Mouse (Mus musculus): ENCODE results near the gene Rab11fip3. TPM values are rescaled to one million over a fixed set of nuclear protein-coding genes. Genes with fewer than 3 reads are reported as not detected.

Rab11fip3 gene
- polyA plus RNA-seq, 1 experiment from 2014 or later: 13.7 TPM

- Histone ChIP-seq H3K4me1 (replicated peaks; ENCODE audit: control insufficient read depth, insufficient read depth, low read length) (peaks cover 5% of the 10 kb centered on the region; the same call in 1 of the 2 replicates), H3K27ac (ENCODE audit: low read depth) (no peak overlapping the region), H3K4me3 (ENCODE audit: low read depth, low read length) (no peak overlapping the region), H3K4me2 (ENCODE audit: low read length) (no peak overlapping the region), H3K9me3 (ENCODE audit: control insufficient read depth, low read length) (no peaks in the 10 kb centered on the region), H3K36me3 (ENCODE audit: control insufficient read depth, insufficient read depth, low read length) (no peaks in the 10 kb centered on the region), H3K9ac (ENCODE audit: low read length) (no peak overlapping the region), H3K27me3 (replicated peaks; ENCODE audit: control insufficient read depth, insufficient read depth, low read length) (peaks cover 30% of the 10 kb centered on the region)
- DNase-seq (ENCODE audit: low spot score) (no peak), ATAC-seq (replicated peaks; ENCODE audit: low FRiP score, low TSS enrichment, low read depth) (no peak)
- WGBS: 73% methylated on average over 4 of the region's 4 CpGs
Measured at GRCm38 (mm10) chr17:25947576-25947975, 121.8 kb downstream of the Rab11fip3 start.

DNA sequence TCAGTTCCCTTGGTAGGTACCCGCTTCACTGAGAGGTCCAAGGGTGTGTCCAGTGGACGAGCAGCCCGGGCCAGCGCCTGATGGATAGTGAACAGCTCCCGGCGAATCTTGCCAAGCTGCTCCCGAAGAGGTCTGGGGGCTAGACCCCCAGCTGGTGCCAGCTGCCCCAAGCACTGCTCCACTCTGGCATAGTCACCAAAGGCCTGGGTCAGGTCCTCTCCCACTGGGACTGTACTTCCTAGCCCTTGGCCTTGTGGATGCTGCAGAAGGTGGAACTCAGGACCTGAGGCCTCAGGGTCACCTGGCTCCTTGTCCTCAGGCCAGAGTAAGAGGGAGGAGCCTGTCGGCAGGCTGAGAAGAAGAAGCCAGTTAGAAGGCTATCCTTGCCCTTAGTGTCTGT is 122.5 kb downstream of the Rab11fip3 start:
- DNase-seq (ENCODE audit: low spot score) (no peak), ATAC-seq (replicated peaks; ENCODE audit: low FRiP score, low TSS enrichment, low read depth) (no peak)
- no peak overlapping the region for H3K9ac ChIP-seq (ENCODE audit: low read length)
- no peak overlapping the region for H3K4me3 ChIP-seq (ENCODE audit: low read depth, low read length)
- no peaks in the 10 kb centered on the region for H3K36me3 ChIP-seq (ENCODE audit: control insufficient read depth, insufficient read depth, low read length)
- 72% methylated on average over 8 of the region's 8 CpGs for WGBS
- H3K4me1 ChIP-seq (replicated peaks; ENCODE audit: control insufficient read depth, insufficient read depth, low read length): peaks cover 2% of the 10 kb centered on the region; the same call in 1 of the 2 replicates
- peaks cover 23% of the 10 kb centered on the region for H3K27me3 ChIP-seq (replicated peaks; ENCODE audit: control insufficient read depth, insufficient read depth, low read length)
- no peaks in the 10 kb centered on the region for H3K9me3 ChIP-seq (ENCODE audit: control insufficient read depth, low read length)
- H3K4me2 ChIP-seq (ENCODE audit: low read length): no peak overlapping the region
- H3K27ac ChIP-seq (ENCODE audit: low read depth): no peak overlapping the region

- 74% methylated on average over 7 of the region's 7 CpGs for WGBS
- Histone ChIP-seq H3K27me3 (replicated peaks; ENCODE audit: control insufficient read depth, insufficient read depth, low read length) (peaks cover 17% of the 10 kb centered on the region), H3K4me1 (replicated peaks; ENCODE audit: control insufficient read depth, insufficient read depth, low read length) (no peaks in the 10 kb centered on the region), H3K9ac (ENCODE audit: low read length) (no peak overlapping the region), H3K9me3 (ENCODE audit: control insufficient read depth, low read length) (no peaks in the 10 kb centered on the region), H3K4me3 (ENCODE audit: low read depth, low read length) (no peak overlapping the region), H3K36me3 (ENCODE audit: control insufficient read depth, insufficient read depth, low read length) (no peaks in the 10 kb centered on the region), H3K4me2 (ENCODE audit: low read length) (no peak overlapping the region), H3K27ac (ENCODE audit: low read depth) (no peak overlapping the region)
- DNase-seq (ENCODE audit: low spot score) (no peak), ATAC-seq (replicated peaks; ENCODE audit: low FRiP score, low TSS enrichment, low read depth) (no peak)
Measured at GRCm38 (mm10) chr17:25946349-25946748, 123.0 kb downstream of the Rab11fip3 start.

- DNase-seq (ENCODE audit: low spot score) (no peak), ATAC-seq (replicated peaks; ENCODE audit: low FRiP score, low TSS enrichment, low read depth) (no peak)
- no peak overlapping the region for H3K4me2 ChIP-seq (ENCODE audit: low read length)
- H3K4me3 ChIP-seq (ENCODE audit: low read depth, low read length): no peak overlapping the region
- H3K9ac ChIP-seq (ENCODE audit: low read length): no peak overlapping the region
- H3K9me3 ChIP-seq (ENCODE audit: control insufficient read depth, low read length): no peaks in the 10 kb centered on the region
- peaks cover 10% of the 10 kb centered on the region for H3K27me3 ChIP-seq (replicated peaks; ENCODE audit: control insufficient read depth, insufficient read depth, low read length)
- WGBS: 83% methylated on average over 8 of the region's 9 CpGs
- peaks cover 7% of the 10 kb centered on the region for H3K4me1 ChIP-seq (replicated peaks; ENCODE audit: control insufficient read depth, insufficient read depth, low read length)
- no peak overlapping the region for H3K27ac ChIP-seq (ENCODE audit: low read depth)
- no peaks in the 10 kb centered on the region for H3K36me3 ChIP-seq (ENCODE audit: control insufficient read depth, insufficient read depth, low read length)
Measured at GRCm38 (mm10) chr17:25945517-25946155, 123.7 kb downstream of the Rab11fip3 start.

- WGBS: 47% methylated on average over 6 of the region's 6 CpGs
- ATAC-seq (replicated peaks; ENCODE audit: low FRiP score, low TSS enrichment, low read depth) (no peak), DNase-seq (ENCODE audit: low spot score) (no peak)
- Histone ChIP-seq H3K4me2 (ENCODE audit: low read length) (no peak within 1 kb of the TSS), H3K27me3 (replicated peaks; ENCODE audit: control insufficient read depth, insufficient read depth, low read length) (no peaks in the 10 kb centered on the region), H3K4me1 (replicated peaks; ENCODE audit: control insufficient read depth, insufficient read depth, low read length) (peaks cover 9% of the 10 kb centered on the region), H3K9ac (ENCODE audit: low read length) (no peak within 1 kb of the TSS), H3K36me3 (ENCODE audit: control insufficient read depth, insufficient read depth, low read length) (no peaks in the 10 kb centered on the region), H3K27ac (ENCODE audit: low read depth) (no peak within 1 kb of the TSS), H3K9me3 (ENCODE audit: control insufficient read depth, low read length) (no peaks in the 10 kb centered on the region), H3K4me3 (ENCODE audit: low read depth, low read length) (no peak within 1 kb of the TSS)
Measured at GRCm38 (mm10) chr17:25944366-25945163, 124.8 kb downstream of the Rab11fip3 start, which contains the start of the genes Pigq and Nhlrc4. Pigq (minus strand) TSS chr17:25944936. Nhlrc4 (minus strand) TSS chr17:25944961.

DNA sequence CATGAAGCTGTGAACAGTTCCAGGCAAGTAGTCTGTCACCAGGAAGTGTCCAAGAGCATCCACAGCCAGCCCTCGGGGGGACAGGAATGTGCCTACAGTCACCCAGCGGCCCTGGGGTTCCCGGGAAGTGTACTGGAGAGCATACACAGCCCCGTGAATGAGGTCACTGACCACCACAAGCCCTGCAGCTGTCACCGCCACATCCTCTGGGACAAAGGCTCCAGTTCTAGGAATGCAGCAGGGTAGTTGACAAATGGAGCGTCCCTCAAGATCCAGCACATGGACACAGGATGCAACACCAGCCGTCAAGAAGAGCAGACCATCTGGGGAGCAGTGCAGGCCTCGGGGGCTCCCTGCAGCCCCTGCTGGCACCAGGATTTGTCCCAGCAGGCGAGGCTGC is 125.6 kb downstream of the Rab11fip3 start:
- Histone ChIP-seq H3K36me3 (ENCODE audit: control insufficient read depth, insufficient read depth, low read length) (0 out of 2 replicates have a peak, but pooled peaks cover 4% of the 10 kb centered on the region), H3K4me2 (ENCODE audit: low read length) (no peak overlapping the region), H3K4me3 (ENCODE audit: low read depth, low read length) (no peak overlapping the region), H3K27me3 (replicated peaks; ENCODE audit: control insufficient read depth, insufficient read depth, low read length) (no peaks in the 10 kb centered on the region), H3K9me3 (ENCODE audit: control insufficient read depth, low read length) (no peaks in the 10 kb centered on the region), H3K9ac (ENCODE audit: low read length) (no peak overlapping the region), H3K27ac (ENCODE audit: low read depth) (no peak overlapping the region), H3K4me1 (replicated peaks; ENCODE audit: control insufficient read depth, insufficient read depth, low read length) (peaks cover 9% of the 10 kb centered on the region)
- DNase-seq (ENCODE audit: low spot score): no peak
- WGBS: 82% methylated on average over 9 of the region's 9 CpGs
- ATAC-seq (replicated peaks; ENCODE audit: low FRiP score, low TSS enrichment, low read depth): no peak

DNA sequence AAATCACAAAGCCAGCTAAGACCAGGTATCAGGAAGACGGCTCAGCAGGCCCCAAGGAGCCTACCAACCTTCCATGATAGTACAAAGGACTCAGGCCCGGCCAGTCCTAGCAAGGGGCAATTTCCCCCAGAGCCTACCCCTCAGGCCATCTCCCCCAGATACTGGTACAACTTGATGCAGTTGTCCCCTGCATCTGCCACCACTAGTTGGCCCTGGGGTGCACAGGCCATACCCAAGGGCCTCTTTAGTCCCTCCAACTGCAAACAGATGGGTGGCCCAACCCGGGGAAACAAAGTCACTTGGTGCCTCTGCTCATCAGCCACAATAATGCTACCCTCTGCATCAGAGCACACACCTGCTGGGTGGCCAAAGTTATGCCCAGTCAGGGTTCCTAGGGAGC is 126.1 kb downstream of the Rab11fip3 start:
- ATAC-seq (replicated peaks; ENCODE audit: low FRiP score, low TSS enrichment, low read depth) (no peak), DNase-seq (ENCODE audit: low spot score) (no peak)
- H3K4me1 ChIP-seq (replicated peaks; ENCODE audit: control insufficient read depth, insufficient read depth, low read length): peaks cover 9% of the 10 kb centered on the region
- H3K9ac ChIP-seq (ENCODE audit: low read length): no peak overlapping the region
- H3K4me3 ChIP-seq (ENCODE audit: low read depth, low read length): no peak overlapping the region
- H3K4me2 ChIP-seq (ENCODE audit: low read length): no peak overlapping the region
- H3K27ac ChIP-seq (ENCODE audit: low read depth): no peak overlapping the region
- H3K36me3 ChIP-seq (ENCODE audit: control insufficient read depth, insufficient read depth, low read length): 0 out of 2 replicates have a peak, but pooled peaks cover 4% of the 10 kb centered on the region
- no peaks in the 10 kb centered on the region for H3K9me3 ChIP-seq (ENCODE audit: control insufficient read depth, low read length)
- H3K27me3 ChIP-seq (replicated peaks; ENCODE audit: control insufficient read depth, insufficient read depth, low read length): no peaks in the 10 kb centered on the region
- WGBS: 83% methylated on average over 3 of the region's 3 CpGs

DNA sequence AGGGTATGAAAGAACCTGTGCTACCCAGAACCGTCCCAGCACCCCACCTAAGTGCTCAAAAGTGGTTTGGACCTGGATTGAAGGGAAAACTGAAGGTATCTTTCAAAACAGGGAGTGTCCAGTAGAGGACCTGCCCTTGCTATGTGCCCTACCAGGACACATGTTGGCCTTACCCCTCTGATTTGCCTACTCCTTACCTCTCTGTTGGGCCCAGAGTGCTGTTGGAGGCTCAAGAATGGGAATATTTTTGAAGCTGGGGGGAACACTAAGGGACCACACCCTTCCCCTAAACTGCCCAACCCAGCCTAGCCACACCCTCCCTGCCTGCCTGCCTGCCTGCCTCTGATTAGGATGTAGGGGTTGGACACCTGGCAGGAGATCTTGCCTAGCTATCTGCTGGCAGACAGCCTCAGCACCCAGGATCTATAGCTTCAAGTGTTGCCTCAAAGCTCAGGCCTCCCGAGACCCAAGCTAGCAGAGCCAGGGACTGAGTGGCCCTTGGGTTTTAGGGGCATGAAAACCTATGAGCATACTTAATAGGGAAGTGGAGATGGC is 126.7 kb downstream of the Rab11fip3 start:
- H3K4me3 ChIP-seq (ENCODE audit: low read depth, low read length): no peak overlapping the region
- no peaks in the 10 kb centered on the region for H3K27me3 ChIP-seq (replicated peaks; ENCODE audit: control insufficient read depth, insufficient read depth, low read length)
- H3K9ac ChIP-seq (ENCODE audit: low read length): no peak overlapping the region
- DNase-seq (ENCODE audit: low spot score): no peak
- peaks cover 9% of the 10 kb centered on the region for H3K4me1 ChIP-seq (replicated peaks; ENCODE audit: control insufficient read depth, insufficient read depth, low read length)
- 79% methylated on average over 2 of the region's 2 CpGs for WGBS
- peak overlapping the region; percentile 63; the same call in 1 of the 2 replicates for H3K4me2 ChIP-seq (ENCODE audit: low read length)
- H3K36me3 ChIP-seq (ENCODE audit: control insufficient read depth, insufficient read depth, low read length): 0 out of 2 replicates have a peak, but pooled peaks cover 4% of the 10 kb centered on the region
- ATAC-seq (replicated peaks; ENCODE audit: low FRiP score, low TSS enrichment, low read depth): no peak
- no peak overlapping the region for H3K27ac ChIP-seq (ENCODE audit: low read depth)
- no peaks in the 10 kb centered on the region for H3K9me3 ChIP-seq (ENCODE audit: control insufficient read depth, low read length)

Data from intestine, embryonic 14.5 days (tissue).